Mouse (Mus musculus): ENCODE data around the gene Gm20765. TPM values are rescaled to one million over a fixed set of nuclear protein-coding genes. Genes with fewer than 3 reads are reported as not detected.

Gm20765 gene
- polyA plus RNA-seq, 1 experiment from 2014 or later, result not detected

Other genes with a start within 250 kb of the Gm20765 start
- not detected in 2 replicates for gene Gm21293, start 42.5 kb upstream of the Gm20765 start, polyA plus RNA-seq (2016; fragmentation: Nextera tagmentation; extraction: Ambion mirVana)
- not detected in 2 replicates for gene Gm6763, start 34.0 kb upstream of the Gm20765 start, polyA plus RNA-seq (2016; fragmentation: Nextera tagmentation; extraction: Ambion mirVana)
- gene Gm8764, start 25.5 kb upstream of the Gm20765 start, polyA plus RNA-seq (2016; fragmentation: Nextera tagmentation; extraction: Ambion mirVana), result not detected in 2 replicates
- not detected in 2 replicates for gene Gm21304, start 17.0 kb upstream of the Gm20765 start, polyA plus RNA-seq (2016; fragmentation: Nextera tagmentation; extraction: Ambion mirVana)
- gene Gm21312, start 8.5 kb upstream of the Gm20765 start, polyA plus RNA-seq (2016; fragmentation: Nextera tagmentation; extraction: Ambion mirVana), result not detected in 2 replicates
- gene Gm4340, start 8.5 kb downstream of the Gm20765 start, polyA plus RNA-seq (2016; fragmentation: Nextera tagmentation; extraction: Ambion mirVana), result not detected in 2 replicates

All from hindbrain, embryonic 12.5 days (tissue).